Mouse (Mus musculus) heart, embryonic 11.5 days (tissue): ENCODE results near the gene Atf4. TPM values are rescaled to one million over a fixed set of nuclear protein-coding genes. Genes with fewer than 3 reads are reported as not detected.
A peak's percentile ranks its signal among the peaks of the same experiment; 100 is the strongest.

Experiments used
- ATAC-seq: fragments of 200-750 bp; cut with Nextera tagmentation; replicated peaks from 2 replicates; pipeline ENCODE4 v1.8.0; 2017; ENCODE audit warnings: moderate library complexity; ENCODE audit not compliant: insufficient number of reproducible peaks, low FRiP score, low TSS enrichment
- H3K27ac ChIP-seq: fragments of 300-500 bp; sonication (generic); 2 replicates; pipeline ENCODE4 v1.5.1; 2014; ENCODE audit warnings: mild to moderate bottlenecking, low read depth, low read length
- H3K27me3 ChIP-seq: fragments of 300-500 bp; sonication (generic); 2 replicates; pipeline ENCODE4 v1.6.1; 2014; ENCODE audit warnings: mild to moderate bottlenecking, low read length, mixed read lengths; ENCODE audit not compliant: control insufficient read depth, insufficient read depth
- H3K36me3 ChIP-seq: fragments of 300-500 bp; sonication (generic); 2 replicates; pipeline ENCODE4 v1.6.1; 2014; ENCODE audit warnings: mild to moderate bottlenecking, low read length, moderate library complexity, mixed read lengths; ENCODE audit not compliant: control insufficient read depth, insufficient read depth
- H3K4me1 ChIP-seq: fragments of 300-500 bp; sonication (generic); 2 replicates; pipeline ENCODE4 v1.6.1; 2014; ENCODE audit warnings: low read length; ENCODE audit not compliant: control insufficient read depth, insufficient read depth
- H3K4me2 ChIP-seq: fragments of 300-500 bp; sonication (generic); 2 replicates; pipeline ENCODE4 v1.6.1; 2014; ENCODE audit warnings: mild to moderate bottlenecking, moderate library complexity
- H3K4me3 ChIP-seq: fragments of 300-500 bp; sonication (generic); 2 replicates; pipeline ENCODE4 v1.5.1; 2014; ENCODE audit warnings: low read depth, low read length
- H3K9ac ChIP-seq: fragments of 300-500 bp; sonication (generic); 2 replicates; pipeline ENCODE4 v1.6.1; 2014; ENCODE audit warnings: mild to moderate bottlenecking, low read depth, low read length, moderate library complexity
- H3K9me3 ChIP-seq: fragments of 300-500 bp; sonication (generic); replicated peaks from 2 replicates; pipeline ENCODE4 v1.6.1; 2016; ENCODE audit warnings: low read length; ENCODE audit not compliant: control insufficient read depth
- WGBS: fragments of 180-500 bp; shearing (Covaris S2); extraction: QIAGEN DNeasy Blood & Tissue Kit; methylation state at CpG from one replicate; pipeline ENCODE4 v1.1.7; 2014; ENCODE audit not compliant: insufficient replicate concordance; 5-methylcytosine and 5-hydroxymethylcytosine counted together
- polyA plus RNA-seq: library from polyadenylated mRNA; unstranded; fragments of >200 nt; fragmentation: Nextera tagmentation; extraction: Ambion mirVana; gene quantifications from 2 replicates; pipeline ENCODE4 v1.2.1, GENCODE M21; 2014

Atf4 gene
- polyA plus RNA-seq, 1 experiment from 2014 or later: 94.4 TPM

DNA sequence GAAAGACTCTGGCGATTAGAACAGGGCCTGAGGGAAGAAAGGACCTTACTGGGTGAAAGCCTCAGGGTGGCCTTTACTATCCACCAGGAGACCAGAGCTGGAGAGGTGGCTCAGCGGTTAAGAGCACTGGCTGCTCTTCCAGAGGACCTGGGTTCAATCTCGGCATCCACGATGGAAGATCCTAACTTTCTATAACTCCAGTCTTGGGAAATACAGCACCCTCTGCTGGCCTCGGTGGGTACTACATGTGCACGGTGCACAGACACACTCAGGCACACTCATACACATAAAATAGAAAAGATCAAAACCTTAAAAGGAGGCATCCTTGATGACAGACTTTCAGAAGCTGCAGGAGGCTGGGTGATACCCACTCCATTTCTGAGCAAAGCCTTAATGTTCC lies 25.7 kb downstream of the Atf4 start:
- H3K27me3 ChIP-seq: peaks cover 28% of the 10 kb centered on the region
- WGBS: 14% methylated on average over 6 of the region's 6 CpGs
- no peak for ATAC-seq

DNA sequence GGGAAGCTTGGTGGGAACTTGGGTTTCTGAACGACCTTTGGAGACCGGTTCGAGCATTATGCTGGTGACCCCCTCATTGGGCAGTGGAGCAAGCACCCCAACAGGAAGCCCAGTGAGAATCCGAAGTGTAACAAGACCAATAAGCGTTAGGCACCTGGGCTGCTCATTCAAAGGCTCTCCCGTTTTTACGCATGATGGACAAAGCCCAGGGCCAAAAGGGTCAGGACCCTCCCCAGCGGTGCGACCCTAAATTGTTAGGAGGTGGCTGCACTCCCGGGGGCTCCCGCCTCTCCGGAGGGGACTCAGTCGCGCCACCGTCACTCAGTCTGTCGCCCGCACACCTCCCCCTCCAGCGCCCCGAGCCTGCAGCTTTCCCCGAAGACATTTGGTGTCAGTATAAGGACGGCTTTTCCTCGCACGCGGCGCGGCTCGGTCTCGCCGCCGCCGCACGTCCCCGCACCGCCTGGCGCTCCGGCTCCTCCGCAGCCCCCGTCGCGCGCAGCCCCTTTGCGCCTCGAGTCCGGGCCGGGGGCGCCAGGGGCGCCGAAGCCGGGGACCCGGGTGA lies 31.9 kb downstream of the Atf4 start, which contains the start of gene Cacna1i:
TSS of gene Cacna1i (plus strand) at position 388 of the 565 bp plus-strand sequence.
- Histone ChIP-seq H3K4me3 (peak within 1 kb of the TSS; percentile 44), H3K9ac (no peak within 1 kb of the TSS; the same call in 1 of the 2 replicates), H3K27me3 (peaks cover 75% of the 10 kb centered on the region), H3K4me1 (0 out of 2 replicates have a peak, but pooled peaks cover 3% of the 10 kb centered on the region), H3K36me3 (no peaks in the 10 kb centered on the region), H3K9me3 (no peaks in the 10 kb centered on the region), H3K4me2 (peak within 1 kb of the TSS; percentile 86), H3K27ac (no peak within 1 kb of the TSS)
- 1% methylated on average over 49 of the region's 50 CpGs for WGBS
- no peak for ATAC-seq

More for the DNA sequence above, 25.7 kb downstream of the Atf4 start:
- no peaks in the 10 kb centered on the region for H3K9me3 ChIP-seq
- no peaks in the 10 kb centered on the region for H3K36me3 ChIP-seq
- no peaks in the 10 kb centered on the region for H3K4me1 ChIP-seq
- no peak overlapping the region for H3K4me2 ChIP-seq
- H3K9ac ChIP-seq: no peak overlapping the region
- H3K4me3 ChIP-seq: no peak overlapping the region
- H3K27ac ChIP-seq: no peak overlapping the region

DNA sequence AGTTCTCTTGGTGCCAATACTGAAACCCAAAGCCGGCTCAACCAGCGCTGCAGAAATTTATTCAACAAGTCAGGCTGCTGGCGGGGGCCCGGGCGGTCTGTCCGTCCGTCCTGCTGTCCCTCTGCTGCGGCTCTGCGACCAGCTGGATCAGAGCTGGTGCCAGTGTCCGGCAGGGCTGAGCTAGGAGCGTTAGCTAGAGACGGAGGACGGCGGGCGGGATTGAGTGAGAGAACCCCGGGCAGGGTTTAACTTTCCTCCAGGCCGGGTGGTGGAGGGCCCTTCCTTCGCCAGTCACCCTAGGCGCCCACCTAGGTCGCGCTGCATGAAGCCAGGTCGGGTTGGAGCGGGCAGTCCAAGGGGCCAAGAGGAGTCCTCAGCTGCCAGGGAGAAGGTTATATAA lies 33.1 kb downstream of the Atf4 start:
- 3% methylated on average over 23 of the region's 23 CpGs for WGBS
- H3K4me3 ChIP-seq: peak overlapping the region; percentile 44
- no peaks in the 10 kb centered on the region for H3K9me3 ChIP-seq
- no peaks in the 10 kb centered on the region for H3K36me3 ChIP-seq
- H3K4me1 ChIP-seq: 0 out of 2 replicates have a peak, but pooled peaks cover 3% of the 10 kb centered on the region
- peak overlapping the region; percentile 86 for H3K4me2 ChIP-seq
- H3K9ac ChIP-seq: no peak overlapping the region
- H3K27ac ChIP-seq: no peak overlapping the region
- no peak for ATAC-seq
- peaks cover 78% of the 10 kb centered on the region for H3K27me3 ChIP-seq

DNA sequence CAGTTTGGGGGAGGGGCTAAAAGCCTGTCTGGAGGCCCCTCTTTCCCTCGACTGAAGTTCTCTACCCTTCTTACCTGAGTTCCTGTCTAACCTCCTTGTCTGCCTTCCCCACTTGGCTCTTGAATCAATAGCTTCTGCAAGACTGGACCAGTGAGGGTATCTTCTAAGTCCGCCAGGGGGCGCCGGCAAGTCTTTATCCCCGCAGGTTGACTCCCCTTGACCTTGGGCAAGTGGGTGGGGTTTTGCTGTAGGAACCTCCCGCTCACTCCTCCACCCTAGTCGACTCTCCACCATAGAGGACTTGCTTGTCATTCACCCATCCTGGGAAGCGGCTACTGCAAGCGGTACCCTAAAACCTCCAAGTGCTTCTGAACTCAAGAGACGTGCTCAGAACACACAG lies 34.5 kb downstream of the Atf4 start:
- H3K9ac ChIP-seq: no peak overlapping the region
- 2% methylated on average over 10 of the region's 10 CpGs for WGBS
- H3K9me3 ChIP-seq: no peaks in the 10 kb centered on the region
- H3K36me3 ChIP-seq: no peaks in the 10 kb centered on the region
- H3K4me3 ChIP-seq: no peak overlapping the region
- 0 out of 2 replicates have a peak, but pooled peaks cover 3% of the 10 kb centered on the region for H3K4me1 ChIP-seq
- no peak overlapping the region for H3K27ac ChIP-seq
- no peak overlapping the region for H3K4me2 ChIP-seq
- H3K27me3 ChIP-seq: peaks cover 74% of the 10 kb centered on the region
- ATAC-seq: no peak

DNA sequence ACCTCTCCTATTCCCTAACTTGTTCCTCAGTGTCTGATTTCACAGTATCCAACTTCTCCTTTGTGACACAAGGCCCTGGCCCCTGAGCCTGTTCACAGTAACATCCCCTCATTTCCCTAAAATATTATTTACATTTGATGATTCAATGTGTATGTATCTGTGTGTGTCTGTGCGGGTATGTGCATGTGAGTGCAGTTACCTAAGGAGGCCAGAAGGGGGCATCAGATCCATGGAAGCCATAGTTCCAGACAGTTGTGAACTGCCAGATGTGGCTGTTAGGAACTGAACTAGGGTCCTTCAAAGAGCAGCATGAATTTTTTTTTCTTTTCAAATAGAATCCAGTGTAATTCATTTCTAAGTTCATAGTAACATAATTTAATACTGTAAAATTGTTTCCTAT lies 42.2 kb downstream of the Atf4 start:
- Histone ChIP-seq H3K4me3 (no peak overlapping the region), H3K36me3 (no peaks in the 10 kb centered on the region), H3K4me2 (no peak overlapping the region), H3K27ac (no peak overlapping the region), H3K9me3 (0 out of 2 replicates have a peak, but pooled peaks cover 2% of the 10 kb centered on the region), H3K9ac (no peak overlapping the region), H3K4me1 (no peaks in the 10 kb centered on the region), H3K27me3 (peaks cover 13% of the 10 kb centered on the region; the same call in 1 of the 2 replicates)
- ATAC-seq: no peak
- WGBS: 92% methylated on average over 1 of the region's 1 CpGs

DNA sequence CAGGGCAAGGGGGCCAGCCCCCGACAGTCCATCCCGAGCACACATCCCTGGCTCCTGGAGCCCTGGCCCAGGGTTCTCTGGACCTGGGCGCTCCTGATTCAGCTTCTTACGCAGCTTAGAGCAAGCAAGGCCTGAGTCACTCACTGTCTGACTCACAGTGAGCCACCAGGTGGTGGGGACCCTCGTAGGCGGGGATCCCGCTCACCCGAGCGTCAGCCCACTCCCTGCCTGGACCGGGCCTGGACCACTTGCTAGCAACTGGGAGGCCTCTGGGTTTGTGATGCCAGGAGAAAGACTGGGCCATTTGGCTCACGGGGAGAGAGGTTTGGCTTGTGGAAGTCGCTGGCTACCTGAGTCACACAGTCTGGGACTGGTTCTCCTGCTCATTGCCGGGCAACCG lies 48.8 kb downstream of the Atf4 start:
- ATAC-seq: no peak
- H3K36me3 ChIP-seq: no peaks in the 10 kb centered on the region
- H3K4me3 ChIP-seq: no peak overlapping the region
- 68% methylated on average over 14 of the region's 14 CpGs for WGBS
- H3K27ac ChIP-seq: no peak overlapping the region
- no peak overlapping the region for H3K9ac ChIP-seq
- no peak overlapping the region for H3K4me2 ChIP-seq
- H3K9me3 ChIP-seq: no peaks in the 10 kb centered on the region
- no peaks in the 10 kb centered on the region; the same call in 1 of the 2 replicates for H3K4me1 ChIP-seq
- H3K27me3 ChIP-seq: peaks cover 12% of the 10 kb centered on the region

DNA sequence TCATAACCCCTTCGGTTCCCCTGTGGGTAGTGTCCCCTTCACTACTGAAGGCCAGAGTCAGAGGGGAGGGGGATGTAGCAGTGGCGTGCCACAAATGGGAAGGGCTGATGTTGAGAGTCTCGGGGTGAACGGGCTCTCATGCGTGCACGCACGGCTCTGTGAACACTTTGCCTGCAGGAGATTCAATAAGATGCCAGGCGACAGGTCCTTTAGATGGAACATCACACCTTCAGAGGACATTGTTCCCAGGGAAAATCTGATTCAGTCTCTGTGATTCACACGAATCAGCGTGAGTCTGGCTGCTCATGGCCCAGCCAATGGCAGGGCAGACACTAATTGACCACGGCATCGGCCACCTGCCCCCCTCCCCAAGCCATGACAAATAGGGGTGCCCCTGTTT lies 49.2 kb downstream of the Atf4 start:
- Histone ChIP-seq H3K4me1 (no peaks in the 10 kb centered on the region; the same call in 1 of the 2 replicates), H3K9me3 (no peaks in the 10 kb centered on the region), H3K27me3 (peaks cover 12% of the 10 kb centered on the region), H3K4me2 (no peak overlapping the region), H3K4me3 (no peak overlapping the region), H3K27ac (no peak overlapping the region), H3K9ac (no peak overlapping the region), H3K36me3 (no peaks in the 10 kb centered on the region)
- ATAC-seq: no peak
- 86% methylated on average over 12 of the region's 12 CpGs for WGBS

DNA sequence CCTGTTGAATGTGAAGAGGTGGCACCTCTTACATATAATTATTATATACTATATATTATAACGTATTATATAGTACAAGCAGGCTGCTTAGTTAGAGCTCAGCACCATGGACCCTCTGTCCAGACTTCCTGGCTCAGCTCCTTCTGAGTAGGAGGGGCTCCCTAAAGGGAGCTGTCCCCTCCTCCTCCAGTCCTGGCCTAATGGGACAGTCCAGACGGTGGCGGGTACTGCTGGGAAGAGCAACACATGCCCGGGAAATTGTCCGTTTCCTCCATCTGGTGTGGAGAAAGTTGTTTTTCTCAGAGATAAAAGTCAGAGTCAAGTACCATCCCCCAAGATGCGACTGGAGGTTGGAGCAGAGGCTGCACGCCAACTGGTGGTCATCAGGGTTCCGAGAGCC lies 51.2 kb downstream of the Atf4 start:
- no peak overlapping the region for H3K9ac ChIP-seq
- H3K36me3 ChIP-seq: no peaks in the 10 kb centered on the region
- no peak overlapping the region for H3K4me2 ChIP-seq
- no peaks in the 10 kb centered on the region for H3K9me3 ChIP-seq
- 34% methylated on average over 8 of the region's 8 CpGs for WGBS
- H3K27ac ChIP-seq: no peak overlapping the region
- ATAC-seq: no peak
- H3K27me3 ChIP-seq: peaks cover 10% of the 10 kb centered on the region
- no peak overlapping the region for H3K4me3 ChIP-seq
- H3K4me1 ChIP-seq: no peaks in the 10 kb centered on the region; the same call in 1 of the 2 replicates
